Mouse (Mus musculus): ENCODE results near the gene Gsto2.

- TF ChIP-seq CTCF (IDR thresholded peaks at IDR 0.05; ENCODE audit: extremely low read depth, insufficient read depth, insufficient read length, insufficient replicate concordance) = peak; percentile 87; the same call in 1 of the 2 replicates
- TF ChIP-seq POLR2A (IDR thresholded peaks at IDR 0.05; ENCODE audit: low read depth, low read length) = no peak
Measured at GRCm38 (mm10) chr19:47931982-47932638, 66.8 kb downstream of the Gsto2 start.
